Mouse (Mus musculus) stomach, embryonic 14.5 days (tissue): ENCODE data around the gene Anks3. TPM values are rescaled to one million over a fixed set of nuclear protein-coding genes. Genes with fewer than 3 reads are reported as not detected.

ENCODE experiments used
- ATAC-seq: fragments of 200-750 bp; cut with Nextera tagmentation; 2 replicates; pipeline ENCODE4 v1.8.0; 2017; ENCODE audit warnings: low read depth, moderate TSS enrichment; ENCODE audit not compliant: insufficient number of reproducible peaks, insufficient read depth, low FRiP score
- H3K27ac ChIP-seq: fragments of 300-500 bp; sonication (generic); 2 replicates; pipeline ENCODE4 v1.5.1; 2014; ENCODE audit warnings: mild to moderate bottlenecking, low read length, moderate library complexity, mixed read lengths
- H3K27me3 ChIP-seq: fragments of 300-500 bp; sonication (generic); 2 replicates; pipeline ENCODE4 v1.6.1; 2014; ENCODE audit warnings: low read length, control low read depth, mixed read lengths; ENCODE audit not compliant: control insufficient read depth, insufficient read depth
- H3K36me3 ChIP-seq: fragments of 300-500 bp; sonication (generic); 2 replicates; pipeline ENCODE4 v1.6.1; 2014; ENCODE audit warnings: mild to moderate bottlenecking, control low read depth, low read length, moderate library complexity, mixed read lengths; ENCODE audit not compliant: control insufficient read depth, insufficient read depth
- H3K4me1 ChIP-seq: fragments of 300-500 bp; sonication (generic); 2 replicates; pipeline ENCODE4 v1.6.1; 2014; ENCODE audit warnings: low read length, control low read depth, mixed read lengths; ENCODE audit not compliant: control insufficient read depth, insufficient read depth
- H3K4me2 ChIP-seq: fragments of 300-500 bp; sonication (generic); replicated peaks from 2 replicates; pipeline ENCODE4 v1.6.1; 2014; ENCODE audit warnings: low read depth, low read length, control low read depth
- H3K4me3 ChIP-seq: fragments of 300-500 bp; sonication (generic); 2 replicates; pipeline ENCODE4 v1.5.1; 2014; ENCODE audit warnings: low read depth, low read length, control low read depth
- H3K9ac ChIP-seq: fragments of 300-500 bp; sonication (generic); replicated peaks from 2 replicates; pipeline ENCODE4 v1.6.1; 2014; ENCODE audit warnings: low read depth, mild to moderate bottlenecking, control low read depth, low read length, moderate library complexity, mixed read lengths
- H3K9me3 ChIP-seq: fragments of 300-500 bp; sonication (generic); 2 replicates; pipeline ENCODE4 v1.6.1; 2016; ENCODE audit warnings: low read depth, low read length, control low read depth; ENCODE audit not compliant: control insufficient read depth
- WGBS: fragments of 180-500 bp; shearing (Covaris S2); extraction: QIAGEN DNeasy Blood & Tissue Kit; methylation state at CpG from one replicate; pipeline ENCODE4 v1.1.7; 2014; 5-methylcytosine and 5-hydroxymethylcytosine counted together
- polyA plus RNA-seq: library from polyadenylated mRNA; unstranded; fragments of >200 nt; fragmentation: Nextera tagmentation; extraction: Ambion mirVana; gene quantifications from 2 replicates; pipeline ENCODE4 v1.2.1, GENCODE M21; 2014

Anks3 gene
- polyA plus RNA-seq, 1 experiment from 2014 or later = 54.1 TPM

DNA sequence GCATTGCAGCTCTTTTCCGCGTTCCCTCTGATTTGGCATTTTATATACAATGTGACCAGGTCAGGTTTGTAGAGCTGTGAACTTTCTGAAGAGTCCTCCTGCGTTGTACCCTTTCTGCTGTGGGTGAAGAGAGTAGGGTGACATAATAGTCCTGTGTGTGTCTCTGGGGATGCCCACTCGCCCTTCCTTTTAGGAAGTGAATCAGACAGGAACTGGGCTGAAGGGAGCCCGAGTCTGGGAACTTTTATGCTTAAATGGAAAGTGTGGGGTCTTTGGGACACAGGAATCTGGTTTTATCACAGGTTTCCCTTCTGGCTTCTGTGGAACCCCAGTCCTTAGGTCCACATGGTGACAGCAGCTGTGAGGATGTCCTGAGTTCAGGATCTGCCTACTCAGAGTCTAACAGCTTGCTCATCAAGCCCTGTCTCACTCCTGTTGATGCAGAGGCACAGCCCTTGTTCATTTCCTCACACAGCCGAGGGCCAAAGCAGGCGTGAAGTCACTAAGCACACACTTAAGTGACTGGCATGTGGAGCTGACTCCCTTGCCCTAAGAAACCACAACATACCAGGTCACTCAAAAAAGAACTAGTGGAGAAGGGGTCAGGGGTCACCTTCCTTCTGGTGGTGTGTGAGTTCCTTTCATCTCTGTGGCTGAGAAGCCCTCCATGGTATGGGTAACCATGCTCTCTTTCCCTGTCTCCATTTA, 69.7 kb downstream of the Anks3 start:
- H3K4me2 ChIP-seq = no peak overlapping the region
- no peak for ATAC-seq
- H3K27ac ChIP-seq = no peak overlapping the region
- H3K9me3 ChIP-seq = no peaks in the 10 kb centered on the region
- no peak overlapping the region for H3K9ac ChIP-seq
- peaks cover 4% of the 10 kb centered on the region; the same call in 1 of the 2 replicates for H3K4me1 ChIP-seq
- no peaks in the 10 kb centered on the region for H3K27me3 ChIP-seq
- H3K4me3 ChIP-seq = no peak overlapping the region
- WGBS = 88% methylated on average over 7 of the region's 7 CpGs
- no peaks in the 10 kb centered on the region for H3K36me3 ChIP-seq

DNA sequence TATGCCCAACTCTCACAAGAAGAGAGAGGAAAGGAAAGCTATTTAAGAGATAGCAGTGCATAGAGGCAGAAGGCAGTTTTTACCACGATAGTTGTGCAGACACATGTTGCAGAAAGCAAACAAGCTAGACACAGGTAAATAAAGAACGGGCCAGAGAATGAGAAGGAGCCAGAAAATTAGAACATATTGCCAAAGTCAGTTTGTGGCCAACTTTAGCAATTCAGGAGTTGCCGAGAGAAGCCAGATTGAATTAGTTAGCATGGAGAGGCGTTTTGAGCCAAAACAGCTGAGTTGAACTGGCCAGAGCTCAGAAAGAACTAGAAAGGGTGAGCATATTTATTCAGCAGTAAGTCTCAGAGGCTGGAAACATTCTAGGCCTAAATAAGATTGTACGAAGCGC, 71.8 kb downstream of the Anks3 start:
- no peak overlapping the region for H3K4me2 ChIP-seq
- no peaks in the 10 kb centered on the region for H3K9me3 ChIP-seq
- 89% methylated on average over 6 of the region's 6 CpGs for WGBS
- H3K9ac ChIP-seq = no peak overlapping the region
- H3K27me3 ChIP-seq = no peaks in the 10 kb centered on the region
- H3K4me3 ChIP-seq = no peak overlapping the region
- peaks cover 16% of the 10 kb centered on the region; the same call in 1 of the 2 replicates for H3K4me1 ChIP-seq
- no peaks in the 10 kb centered on the region for H3K36me3 ChIP-seq
- H3K27ac ChIP-seq = no peak overlapping the region
- no peak for ATAC-seq

Other genes with a start within 250 kb of the Anks3 start
- gene Nmral1, start 244.8 kb downstream of the Anks3 start, polyA plus RNA-seq = 69.7 and 70.6 TPM in 2 replicates
- 96.9 and 105 TPM in 2 replicates for gene Hmox2, start 237.8 kb downstream of the Anks3 start, polyA plus RNA-seq
- 83.6 and 87.0 TPM in 2 replicates for gene Cdip1, start 173.9 kb downstream of the Anks3 start, polyA plus RNA-seq
- gene 4930562C15Rik, start 128.8 kb downstream of the Anks3 start, polyA plus RNA-seq = 1.3 and 1.5 TPM in 2 replicates
- gene Ubald1, start 83.9 kb downstream of the Anks3 start, polyA plus RNA-seq = 41.4 and 46.1 TPM in 2 replicates
- gene Mgrn1, start 78.0 kb downstream of the Anks3 start, polyA plus RNA-seq = 85.4 and 91.4 TPM in 2 replicates
- 158 and 161 TPM in 2 replicates for gene Nudt16l1, start 25.4 kb downstream of the Anks3 start, polyA plus RNA-seq
- gene Sept12, start 33.6 kb upstream of the Anks3 start, polyA plus RNA-seq = 0.35 TPM in 1 of 2 replicates, not detected in the other
- 38.4 and 38.6 TPM in 2 replicates for gene Smim22, start 43.1 kb upstream of the Anks3 start, polyA plus RNA-seq
- 52.3 and 61.9 TPM in 2 replicates for gene Rogdi, start 49.3 kb upstream of the Anks3 start, polyA plus RNA-seq
- 76.6 and 81.7 TPM in 2 replicates for gene Glyr1, start 85.7 kb upstream of the Anks3 start, polyA plus RNA-seq
- 24.5 and 26.2 TPM in 2 replicates for gene Ubn1, start 85.9 kb upstream of the Anks3 start, polyA plus RNA-seq
- 12.7 and 15.6 TPM in 2 replicates for gene Ppl, start 168.2 kb upstream of the Anks3 start, polyA plus RNA-seq
- 0.06 and 0.13 TPM in 2 replicates for gene Sec14l5, start 182.9 kb upstream of the Anks3 start, polyA plus RNA-seq
- 14.0 and 14.5 TPM in 2 replicates for gene Nagpa, start 239.8 kb upstream of the Anks3 start, polyA plus RNA-seq